In genomic region chr15:84541175-84541574, GRCm38 (mm10) we compare ENCODE assay signal across 20 mouse cellular contexts. TPM values are rescaled to one million over a fixed set of nuclear protein-coding genes. Genes with fewer than 3 reads are reported as not detected.
DNase-seq lines count a peak whose midpoint lies in the region; ATAC-seq and TF ChIP-seq lines count a peak whose summit lies in the region.
"Had no signal": no experiment of that assay in that cellular context is flagged by ENCODE, and none has a peak within 500 bp of the region (broad histone marks: within the 10 kb centered on the region; RNA-seq: fewer than 3 reads in every experiment).

No protein-coding gene starts in this region.

- no peaks in the 10 kb centered on the region for H3K9me3 ChIP-seq in kidney, embryonic 16.5 days (ENCODE audit: low read length)
- no peaks in the 10 kb centered on the region for H3K9me3 ChIP-seq in neural tube, embryonic 15.5 days (replicated peaks)
- H3K9me3 ChIP-seq: hindbrain, embryonic 12.5 days; hindbrain, embryonic 15.5 days had no signal

- H3K9ac ChIP-seq in kidney, embryonic 16.5 days (replicated peaks; ENCODE audit: low read length), result no peak overlapping the region
- H3K9ac ChIP-seq in neural tube, embryonic 15.5 days (replicated peaks), result no peak overlapping the region
- H3K9ac ChIP-seq: forebrain, embryonic 13.5 days; forebrain, postnatal 0 days; hindbrain, embryonic 12.5 days; hindbrain, embryonic 15.5 days had no signal

- no peaks in the 10 kb centered on the region for H3K36me3 ChIP-seq in kidney, adult 2 months (ENCODE audit: control insufficient read depth, insufficient read depth, low read length)
- no peaks in the 10 kb centered on the region for H3K36me3 ChIP-seq in kidney, embryonic 16.5 days (ENCODE audit: insufficient read depth, low read length)
- no peaks in the 10 kb centered on the region for H3K36me3 ChIP-seq in neural tube, embryonic 15.5 days
- H3K36me3 ChIP-seq: forebrain, embryonic 10.5 days; hindbrain, embryonic 12.5 days; hindbrain, embryonic 15.5 days had no signal

- no peak overlapping the region for H3K4me3 ChIP-seq in kidney, adult 2 months (ENCODE audit: insufficient read depth, low read depth, low read length)
- no peak overlapping the region for H3K4me3 ChIP-seq in kidney, embryonic 16.5 days (ENCODE audit: low read length)
- no peak overlapping the region for H3K4me3 ChIP-seq in neural tube, embryonic 15.5 days (replicated peaks)
- H3K4me3 ChIP-seq: forebrain, embryonic 10.5 days; forebrain, embryonic 13.5 days; gastrocnemius, adult 2 months; hindbrain, embryonic 12.5 days; hindbrain, embryonic 15.5 days had no signal

- peaks cover 3% of the 10 kb centered on the region; the same call in 1 of the 2 replicates for H3K4me1 ChIP-seq in kidney, adult 2 months (ENCODE audit: control insufficient read depth, insufficient read depth, low read length)
- 0 out of 2 replicates have a peak, but pooled peaks cover 9% of the 10 kb centered on the region for H3K4me1 ChIP-seq in kidney, embryonic 16.5 days (ENCODE audit: insufficient read depth, low read length)
- peaks cover 5% of the 10 kb centered on the region; the same call in 1 of the 2 replicates for H3K4me1 ChIP-seq in neural tube, embryonic 15.5 days
- H3K4me1 ChIP-seq: forebrain, embryonic 13.5 days had no signal

- TF ChIP-seq CTCF in kidney, adult 2 months (conservative IDR thresholded peaks at IDR 0.05; ENCODE audit: insufficient read depth, insufficient read length, low read depth, low read length), result no peak

- no peaks in the 10 kb centered on the region for H3K27me3 ChIP-seq in kidney, adult 2 months (replicated peaks; ENCODE audit: control insufficient read depth, insufficient read depth, low read length)
- H3K27me3 ChIP-seq in kidney, embryonic 16.5 days (ENCODE audit: insufficient read depth, low read length), result no peaks in the 10 kb centered on the region
- no peaks in the 10 kb centered on the region for H3K27me3 ChIP-seq in neural tube, embryonic 15.5 days (replicated peaks)
- H3K27me3 ChIP-seq: forebrain, embryonic 13.5 days; hindbrain, embryonic 12.5 days; hindbrain, embryonic 15.5 days had no signal

- no peak for TF ChIP-seq POLR2A in kidney, adult 2 months (IDR thresholded peaks at IDR 0.05; ENCODE audit: low read depth, low read length)

- H3K27ac ChIP-seq in kidney, adult 2 months (ENCODE audit: insufficient read depth, low read depth, low read length), result no peak overlapping the region
- peak overlapping the region; percentile 59 for H3K27ac ChIP-seq in kidney, embryonic 16.5 days (ENCODE audit: low read length)
- H3K27ac ChIP-seq in neural tube, embryonic 15.5 days (replicated peaks), result no peak overlapping the region
- H3K27ac ChIP-seq: forebrain, embryonic 10.5 days; forebrain, embryonic 13.5 days; gastrocnemius, adult 2 months; hindbrain, embryonic 12.5 days; hindbrain, embryonic 15.5 days had no signal

- 40% methylated on average over 5 of the region's 5 CpGs for WGBS in kidney, adult 2 months
- 31% methylated on average over 5 of the region's 5 CpGs for WGBS in kidney, embryonic 16.5 days
- WGBS in neural tube, embryonic 15.5 days, result 62% methylated on average over 5 of the region's 5 CpGs

- DNase-seq in kidney, adult 2 months, result peak; percentile 24
- no peak for DNase-seq in kidney, postnatal 10 days
- DNase-seq in kidney, adult 8-10 months, result no peak
- DNase-seq in kidney, postnatal 36 days, result peak; percentile 16 to 25
- DNase-seq: adrenal gland, postnatal 10 days; adrenal gland, postnatal 36 days; cerebellum, adult 18-20 months; cerebellum, adult 9-10 months; cerebellum, postnatal 14 days; forebrain, postnatal 0 days; gastrocnemius, adult 2 months; gastrocnemius, postnatal 14 days; heart, adult 11 months had no signal

- peak; percentile 89 for ATAC-seq in kidney, embryonic 16.5 days (ENCODE audit: low FRiP score, low TSS enrichment)
- no peak for ATAC-seq in neural tube, embryonic 15.5 days (ENCODE audit: low FRiP score)
- ATAC-seq: forebrain, embryonic 13.5 days; forebrain, postnatal 0 days had no signal

- no peak overlapping the region for H3K4me2 ChIP-seq in kidney, embryonic 16.5 days (replicated peaks; ENCODE audit: low read depth, low read length)
- H3K4me2 ChIP-seq in neural tube, embryonic 15.5 days, result no peak overlapping the region
- H3K4me2 ChIP-seq: forebrain, embryonic 13.5 days; heart, embryonic 11.5 days; hindbrain, embryonic 12.5 days; hindbrain, embryonic 15.5 days had no signal

RNA-seq across cellular contexts. Expression of gene Rtl6, which starts 16.4 kb away (rescaled TPM):
- polyA plus RNA-seq in kidney, adult 2 months (2012; rRNA removed), result 6.9 and 8.4 TPM in 2 replicates
- polyA plus RNA-seq in kidney, embryonic 16.5 days (2015; fragmentation: Nextera tagmentation; extraction: Ambion mirVana), result 16.6 and 17.7 TPM in 2 replicates
- polyA plus RNA-seq in neural tube, embryonic 15.5 days (2015; fragmentation: Nextera tagmentation; extraction: Ambion mirVana), result 46.5 and 55.0 TPM in 2 replicates

Comparison
In these comparisons a context has a peak if more than half of its experiments do, and no peak if none do; other contexts are left out.
1. DNase-seq: peak in kidney, adult 2 months (single experiment) and kidney, postnatal 36 days (2 of 2); none in kidney, postnatal 10 days (single experiment) and kidney, adult 8-10 months (0 of 2).